Mouse (Mus musculus): Measurements from ENCODE around the gene Hnrnpul1. TPM values are rescaled to one million over a fixed set of nuclear protein-coding genes. Genes with fewer than 3 reads are reported as not detected.
A peak's percentile ranks its signal among the peaks of the same experiment; 100 is the strongest.
"Not testable (repeated sequence)": the region's sequence is repeated elsewhere in the genome, so short reads cannot be mapped to it uniquely, and the experiment has no call there.

The Hnrnpul1 gene
- polyA plus RNA-seq, 1 experiment from 2014 or later = 37.3 TPM

DNA sequence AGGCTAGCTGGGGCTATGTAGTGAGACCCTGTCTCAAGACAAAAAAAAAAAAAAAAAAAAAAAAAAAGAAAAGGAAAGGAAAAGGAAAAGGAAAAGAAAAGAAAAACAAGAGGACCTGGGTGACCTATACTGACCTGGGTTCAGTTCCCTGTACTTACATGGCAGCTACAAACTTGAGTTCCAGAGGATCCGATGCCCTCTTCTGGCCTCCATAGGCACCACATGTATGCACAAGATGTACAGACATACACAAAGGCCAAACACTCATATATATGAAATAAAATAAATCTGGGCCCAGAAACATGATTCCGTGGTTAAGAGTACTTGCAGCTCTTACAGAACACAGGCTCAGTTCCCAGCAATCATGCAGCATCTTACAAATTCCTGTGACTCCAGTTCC, 17.6 kb downstream of the Hnrnpul1 start:
- H3K9me3 ChIP-seq (replicated peaks) = no peaks in the 10 kb centered on the region

DNA sequence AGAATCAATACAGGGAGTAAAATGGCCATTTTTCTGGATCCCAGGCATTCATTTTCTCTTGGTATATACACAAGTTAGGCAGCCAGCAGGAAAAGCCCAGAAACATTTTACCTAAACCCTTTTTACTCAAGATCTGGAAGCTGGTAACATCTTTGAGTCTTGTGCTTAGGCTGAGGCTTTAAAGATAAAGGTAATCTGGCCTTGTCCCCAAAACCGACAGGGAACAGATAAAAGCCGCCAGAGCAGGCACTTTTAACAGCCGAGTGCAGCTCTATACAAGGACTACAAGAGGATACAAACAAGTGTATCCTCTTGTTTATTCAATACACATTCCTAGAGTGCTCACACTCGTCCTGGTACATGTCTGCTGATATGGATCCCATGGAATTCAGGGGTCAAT, 19.6 kb downstream of the Hnrnpul1 start:
- Histone ChIP-seq H3K9me3 (replicated peaks) (no peaks in the 10 kb centered on the region), H3K36me3 (peaks cover 90% of the 10 kb centered on the region), H3K27ac (replicated peaks) (no peak overlapping the region), H3K27me3 (replicated peaks) (no peaks in the 10 kb centered on the region), H3K9ac (replicated peaks) (no peak overlapping the region), H3K4me2 (no peak overlapping the region), H3K4me1 (no peaks in the 10 kb centered on the region), H3K4me3 (replicated peaks) (no peak overlapping the region)
- no peak for ATAC-seq (ENCODE audit: low FRiP score)
- WGBS = 87% methylated on average over 4 of the region's 4 CpGs

More for the DNA sequence above, 17.6 kb downstream of the Hnrnpul1 start:
- Histone ChIP-seq H3K4me2 (no peak overlapping the region), H3K36me3 (peaks cover 93% of the 10 kb centered on the region), H3K9ac (replicated peaks) (no peak overlapping the region), H3K4me3 (replicated peaks) (no peak overlapping the region), H3K4me1 (no peaks in the 10 kb centered on the region), H3K27me3 (replicated peaks) (no peaks in the 10 kb centered on the region), H3K27ac (replicated peaks) (no peak overlapping the region)
- 94% methylated on average over 2 of the region's 2 CpGs for WGBS
- ATAC-seq (ENCODE audit: low FRiP score) = no peak

GRCm38 (mm10) chr7:25731294-25732055, 23.1 kb downstream of the Hnrnpul1 start:
- no peaks in the 10 kb centered on the region for H3K4me1 ChIP-seq
- H3K9ac ChIP-seq (replicated peaks) = no peak overlapping the region
- WGBS = 90% methylated on average over 8 of the region's 8 CpGs
- no peak overlapping the region for H3K4me2 ChIP-seq
- H3K9me3 ChIP-seq (replicated peaks) = no peaks in the 10 kb centered on the region
- no peak for ATAC-seq (ENCODE audit: low FRiP score)
- no peak overlapping the region for H3K4me3 ChIP-seq (replicated peaks)
- H3K27ac ChIP-seq (replicated peaks) = no peak overlapping the region
- no peaks in the 10 kb centered on the region for H3K27me3 ChIP-seq (replicated peaks)
- H3K36me3 ChIP-seq = peaks cover 93% of the 10 kb centered on the region

DNA sequence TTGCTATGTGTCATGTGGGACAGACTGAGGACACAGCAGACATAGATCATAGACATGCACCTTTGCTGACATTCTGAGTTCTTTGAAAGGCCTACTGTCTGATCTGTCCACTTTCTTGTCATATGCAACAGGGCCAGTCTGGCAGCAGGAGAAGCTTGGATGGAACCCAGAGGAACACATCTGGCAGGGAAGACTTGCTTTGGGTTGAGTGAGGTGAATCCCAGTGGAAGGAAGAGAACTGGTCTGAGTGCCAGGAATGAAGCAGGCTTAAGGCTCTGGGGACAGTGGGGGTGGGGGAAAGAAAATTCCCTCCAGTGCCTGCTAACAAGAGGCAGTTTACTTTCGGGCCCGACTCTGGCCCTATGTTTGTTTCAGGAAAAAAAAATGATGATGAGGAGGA, 24.7 kb downstream of the Hnrnpul1 start:
- no peak overlapping the region for H3K4me2 ChIP-seq
- 97% methylated on average over 2 of the region's 2 CpGs for WGBS
- no peaks in the 10 kb centered on the region for H3K27me3 ChIP-seq (replicated peaks)
- no peak for ATAC-seq (ENCODE audit: low FRiP score)
- H3K27ac ChIP-seq (replicated peaks) = no peak overlapping the region
- H3K9ac ChIP-seq (replicated peaks) = no peak overlapping the region
- no peaks in the 10 kb centered on the region for H3K9me3 ChIP-seq (replicated peaks)
- peaks cover 93% of the 10 kb centered on the region for H3K36me3 ChIP-seq
- no peak overlapping the region for H3K4me3 ChIP-seq (replicated peaks)
- H3K4me1 ChIP-seq = no peaks in the 10 kb centered on the region

DNA sequence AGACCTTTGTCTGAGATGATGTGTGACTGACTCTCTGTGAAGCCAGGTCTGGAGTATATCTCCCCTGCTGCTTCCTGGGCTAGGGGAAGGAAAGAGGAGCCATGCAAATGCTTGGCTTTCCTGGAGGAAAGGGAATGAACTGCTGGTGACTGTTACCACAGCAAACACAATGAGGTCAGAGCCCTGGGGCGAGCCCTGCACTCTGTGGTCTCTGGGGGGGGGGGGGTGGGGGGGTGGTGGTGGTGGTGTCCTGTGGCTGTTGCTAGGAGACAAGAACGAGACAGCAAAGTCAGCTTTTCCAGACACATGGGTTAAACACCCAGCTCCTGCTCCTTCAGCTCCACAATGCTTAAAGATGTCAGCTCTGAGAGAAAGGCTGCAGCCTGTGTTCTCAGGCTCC, 25.2 kb downstream of the Hnrnpul1 start:
- no peaks in the 10 kb centered on the region for H3K9me3 ChIP-seq (replicated peaks)
- H3K27ac ChIP-seq (replicated peaks) = no peak overlapping the region
- 43% methylated on average over 2 of the region's 2 CpGs for WGBS
- no peak overlapping the region for H3K9ac ChIP-seq (replicated peaks)
- H3K27me3 ChIP-seq (replicated peaks) = no peaks in the 10 kb centered on the region
- no peaks in the 10 kb centered on the region for H3K4me1 ChIP-seq
- H3K4me2 ChIP-seq = no peak overlapping the region
- H3K36me3 ChIP-seq = peaks cover 93% of the 10 kb centered on the region
- no peak overlapping the region for H3K4me3 ChIP-seq (replicated peaks)
- no peak for ATAC-seq (ENCODE audit: low FRiP score)

- WGBS = 94% methylated on average over 5 of the region's 5 CpGs
- H3K4me1 ChIP-seq = no peaks in the 10 kb centered on the region
- no peak overlapping the region for H3K4me3 ChIP-seq (replicated peaks)
- no peaks in the 10 kb centered on the region for H3K9me3 ChIP-seq (replicated peaks)
- peaks cover 95% of the 10 kb centered on the region for H3K36me3 ChIP-seq
- ATAC-seq (ENCODE audit: low FRiP score) = no peak
- no peak overlapping the region for H3K4me2 ChIP-seq
- H3K27ac ChIP-seq (replicated peaks) = no peak overlapping the region
- H3K27me3 ChIP-seq (replicated peaks) = no peaks in the 10 kb centered on the region
- H3K9ac ChIP-seq (replicated peaks) = no peak overlapping the region
Measured at GRCm38 (mm10) chr7:25727800-25728199, 26.8 kb downstream of the Hnrnpul1 start.

DNA sequence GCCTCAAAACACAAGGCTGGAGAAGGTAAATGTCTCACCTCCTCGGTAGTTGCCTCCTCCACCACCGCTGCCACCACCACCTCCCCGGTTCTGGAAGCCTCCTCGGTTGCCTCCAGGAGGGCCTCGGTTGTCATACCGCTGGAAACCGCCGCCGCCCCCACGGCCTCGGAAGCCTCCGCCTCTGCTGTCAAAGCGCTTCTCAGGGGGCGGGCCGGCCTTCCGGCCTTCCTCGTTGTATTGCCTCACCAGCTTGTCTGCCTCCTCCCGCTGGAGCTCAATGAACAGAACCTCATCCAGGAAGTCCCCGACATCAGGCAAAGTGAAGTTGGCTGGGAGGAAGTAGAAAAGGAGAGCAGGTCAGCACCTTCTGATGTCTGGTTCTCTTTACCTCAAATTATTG, 28.7 kb downstream of the Hnrnpul1 start:
- Histone ChIP-seq H3K27ac (replicated peaks) (no peak overlapping the region), H3K4me1 (no peaks in the 10 kb centered on the region), H3K9ac (replicated peaks) (no peak overlapping the region), H3K27me3 (replicated peaks) (no peaks in the 10 kb centered on the region), H3K4me3 (replicated peaks) (no peak overlapping the region), H3K4me2 (no peak overlapping the region), H3K9me3 (replicated peaks) (no peaks in the 10 kb centered on the region), H3K36me3 (peaks cover 91% of the 10 kb centered on the region)
- WGBS = 86% methylated on average over 19 of the region's 19 CpGs
- no peak for ATAC-seq (ENCODE audit: low FRiP score)

DNA sequence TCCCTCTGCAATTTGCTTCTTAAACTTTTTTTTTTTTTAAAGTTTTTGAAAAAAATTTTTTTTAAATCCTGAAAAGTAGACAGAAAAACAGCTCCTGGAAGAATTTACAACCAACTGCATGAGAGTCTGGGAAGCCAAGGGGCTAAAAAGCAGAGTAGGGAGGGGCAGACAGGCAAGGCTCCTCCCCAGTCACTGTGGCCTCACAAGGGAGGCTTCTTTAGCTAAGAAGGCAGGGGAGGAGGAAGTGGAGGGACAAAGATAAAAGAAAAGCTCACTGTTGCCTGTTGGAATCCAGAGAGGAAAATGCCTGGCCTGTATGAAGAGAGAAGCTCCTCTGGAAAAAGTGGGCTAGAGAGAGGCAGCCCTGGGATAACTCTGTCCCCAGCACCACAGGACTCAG, 32.8 kb downstream of the Hnrnpul1 start:
- not testable (repeated sequence) for H3K9ac ChIP-seq (replicated peaks); H3K27me3 ChIP-seq (replicated peaks); H3K4me2 ChIP-seq; H3K9me3 ChIP-seq (replicated peaks); H3K27ac ChIP-seq (replicated peaks); ATAC-seq (ENCODE audit: low FRiP score); H3K4me3 ChIP-seq (replicated peaks)
- H3K4me1 ChIP-seq = peaks cover 23% of the 10 kb centered on the region
- H3K36me3 ChIP-seq = peaks cover 62% of the 10 kb centered on the region

- Histone ChIP-seq H3K4me1 (peaks cover 23% of the 10 kb centered on the region), H3K9ac (replicated peaks) (no peak overlapping the region), H3K36me3 (peaks cover 57% of the 10 kb centered on the region), H3K27ac (replicated peaks) (no peak overlapping the region), H3K9me3 (replicated peaks) (no peaks in the 10 kb centered on the region), H3K4me3 (replicated peaks) (no peak overlapping the region), H3K4me2 (no peak overlapping the region), H3K27me3 (replicated peaks) (no peaks in the 10 kb centered on the region)
- no peak for ATAC-seq (ENCODE audit: low FRiP score)
- WGBS = 94% methylated on average over 5 of the region's 5 CpGs
Measured at GRCm38 (mm10) chr7:25720760-25721159, 33.8 kb downstream of the Hnrnpul1 start.

DNA sequence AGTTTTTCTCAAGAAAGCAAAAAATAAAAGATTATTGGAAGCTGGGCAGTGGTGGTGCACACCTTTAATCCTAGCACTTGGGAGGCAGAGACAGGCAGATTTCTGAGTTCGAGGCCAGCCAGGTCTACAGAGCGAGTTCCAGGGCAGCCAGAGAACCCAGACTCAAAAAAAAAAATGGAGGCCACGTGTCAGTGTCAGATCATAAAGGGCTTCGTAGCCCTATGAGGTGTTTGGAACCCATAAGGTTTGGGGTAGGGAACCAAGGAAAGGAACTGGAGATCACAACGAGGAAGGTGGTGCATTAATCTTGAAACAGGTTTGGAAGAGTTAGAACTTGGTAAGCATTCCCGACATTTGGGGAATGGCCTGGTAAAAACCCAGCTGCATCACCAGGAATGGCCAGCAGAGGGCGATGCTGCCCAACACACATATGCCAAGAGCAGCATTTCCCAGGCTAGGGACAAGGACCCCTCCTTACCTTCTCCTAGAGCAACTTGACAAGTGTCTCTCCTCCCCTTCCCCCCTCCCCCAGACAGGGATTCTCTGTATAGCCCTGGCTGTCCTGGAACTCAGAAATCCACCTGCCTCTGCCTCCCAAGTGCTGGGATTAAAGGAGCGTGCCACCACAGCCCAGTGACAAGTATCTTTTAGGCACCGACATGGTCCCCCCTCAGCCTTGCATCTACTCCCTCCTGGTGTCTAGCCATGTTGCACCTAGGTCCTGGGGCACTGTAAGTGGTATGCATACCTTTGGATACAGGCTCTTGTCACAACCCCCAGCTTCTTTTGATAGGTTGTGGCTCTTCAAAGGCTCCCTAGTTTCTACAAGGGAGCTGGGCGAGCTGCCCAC, 34.6 kb downstream of the Hnrnpul1 start:
- H3K9ac ChIP-seq (replicated peaks) = no peak overlapping the region
- H3K4me2 ChIP-seq = peak overlapping the region; percentile 85
- H3K4me1 ChIP-seq = peaks cover 23% of the 10 kb centered on the region
- peak overlapping the region; percentile 77; the same call in 1 of the 2 replicates for H3K4me3 ChIP-seq (replicated peaks)
- H3K36me3 ChIP-seq = peaks cover 57% of the 10 kb centered on the region
- ATAC-seq (ENCODE audit: low FRiP score) = peak; percentile 33
- H3K27me3 ChIP-seq (replicated peaks) = no peaks in the 10 kb centered on the region
- WGBS = 64% methylated on average over 10 of the region's 10 CpGs
- H3K27ac ChIP-seq (replicated peaks) = peak overlapping the region; percentile 88; the same call in 1 of the 2 replicates
- no peaks in the 10 kb centered on the region for H3K9me3 ChIP-seq (replicated peaks)

- Histone ChIP-seq H3K27me3 (replicated peaks) (no peaks in the 10 kb centered on the region), H3K4me3 (replicated peaks) (peak within 1 kb of the TSS; percentile 77), H3K9me3 (replicated peaks) (no peaks in the 10 kb centered on the region), H3K36me3 (peaks cover 57% of the 10 kb centered on the region), H3K27ac (replicated peaks) (peak within 1 kb of the TSS; percentile 88), H3K9ac (replicated peaks) (peak within 1 kb of the TSS; percentile 74), H3K4me2 (peak within 1 kb of the TSS; percentile 85), H3K4me1 (peaks cover 23% of the 10 kb centered on the region)
- ATAC-seq (ENCODE audit: low FRiP score) = peak; percentile 84
- WGBS = 5% methylated on average over 32 of the region's 32 CpGs
Measured at GRCm38 (mm10) chr7:25718788-25719417, 35.7 kb downstream of the Hnrnpul1 start, which contains the start of gene Ccdc97. Gene Ccdc97, minus strand, starts transcription at chr7:25719088.
